Mouse (Mus musculus) liver, adult 2 months (tissue): ENCODE results near the gene Itpr2. TPM values are rescaled to one million over a fixed set of nuclear protein-coding genes. Genes with fewer than 3 reads are reported as not detected.

Experiments used
- DNase-seq: peaks from one replicate; pipeline ENCODE4 v3.0.0-alpha.2; 2011; ENCODE audit warnings: low read depth, low spot score; ENCODE audit errors: extremely low read depth
- H3K27ac ChIP-seq: fragments of 200-500 bp; replicated peaks from 2 replicates; pipeline ENCODE4 v1.5.1; 2012; ENCODE audit warnings: low read depth, mild to moderate bottlenecking, control low read depth, inconsistent platforms, low read length; ENCODE audit not compliant: insufficient read depth
- H3K27me3 ChIP-seq: fragments of 200-500 bp; 2 replicates; pipeline ENCODE4 v1.6.1; 2012; ENCODE audit warnings: mild to moderate bottlenecking, moderate library complexity, low read length, inconsistent platforms; ENCODE audit not compliant: control insufficient read depth, insufficient read depth
- H3K36me3 ChIP-seq: fragments of 200-500 bp; 2 replicates; pipeline ENCODE4 v1.6.1; 2012; ENCODE audit warnings: low read length, inconsistent platforms; ENCODE audit not compliant: control insufficient read depth, insufficient read depth
- H3K4me1 ChIP-seq: fragments of 200-500 bp; 2 replicates; pipeline ENCODE4 v1.6.1; 2011; ENCODE audit warnings: low read length; ENCODE audit not compliant: control insufficient read depth, insufficient read depth
- H3K4me3 ChIP-seq: fragments of 200-500 bp; 2 replicates; pipeline ENCODE4 v1.5.1; 2011; ENCODE audit warnings: low read depth, mild to moderate bottlenecking, control low read depth, low read length, moderate library complexity; ENCODE audit not compliant: insufficient read depth
- H3K79me2 ChIP-seq: fragments of 200-500 bp; 2 replicates; pipeline ENCODE4 v1.6.1; 2012; ENCODE audit warnings: inconsistent platforms, mild to moderate bottlenecking, low read length, moderate library complexity; ENCODE audit not compliant: control insufficient read depth, insufficient read depth
- H3K9ac ChIP-seq: fragments of 200-500 bp; 2 replicates; pipeline ENCODE4 v1.6.1; 2012; ENCODE audit warnings: low read depth, mild to moderate bottlenecking, control low read depth, inconsistent platforms, low read length
- CTCF ChIP-seq: fragments of 200-500 bp; IDR thresholded peaks from 2 replicates; pipeline ENCODE4 v1.5.1; 2011; ENCODE audit warnings: low read depth, low read length, control low read depth
- POLR2A ChIP-seq: fragments of 200-500 bp; IDR thresholded peaks from 2 replicates; pipeline ENCODE4 v1.6.1; 2011; ENCODE audit warnings: low read length, control low read depth; ENCODE audit not compliant: insufficient read depth; ENCODE audit errors: extremely low read depth
- WGBS: fragments of 180-500 bp; shearing (Covaris S2); methylation state at CpG from one replicate; pipeline ENCODE4 v1.1.7; 2018; 5-methylcytosine and 5-hydroxymethylcytosine counted together
- polyA plus RNA-seq: library from polyadenylated mRNA; depleted of rRNA; stranded (reverse); fragments of >200 nt; gene quantifications from 2 replicates; pipeline ENCODE4 v1.2.3, GENCODE M21; 2012
- total RNA-seq: library from RNA; depleted of rRNA; stranded (reverse); fragments of >200 nt; gene quantifications from 2 replicates; pipeline ENCODE4 v1.2.3, GENCODE M21; 2014

Gene Itpr2
- total and polyA plus RNA-seq, 2 experiments: 9.5 to 22.9 TPM

GRCm38 (mm10) chr6:146379263-146379662, 122.8 kb downstream of the Itpr2 start:
- Histone ChIP-seq H3K79me2 (no peaks in the 10 kb centered on the region), H3K4me1 (no peaks in the 10 kb centered on the region), H3K27me3 (no peaks in the 10 kb centered on the region), H3K36me3 (peaks cover 32% of the 10 kb centered on the region), H3K4me3 (no peak overlapping the region), H3K9ac (no peak overlapping the region), H3K27ac (no peak overlapping the region)
- TF ChIP-seq CTCF: no peak
- TF ChIP-seq POLR2A: no peak
- DNase-seq: no peak
- WGBS: 86% methylated on average over 8 of the region's 8 CpGs

GRCm38 (mm10) chr6:146371511-146371910, 130.5 kb downstream of the Itpr2 start:
- no peak for DNase-seq
- H3K27ac ChIP-seq: no peak overlapping the region
- no peaks in the 10 kb centered on the region for H3K79me2 ChIP-seq
- H3K9ac ChIP-seq: no peak overlapping the region
- no peak for TF ChIP-seq POLR2A
- no peak for TF ChIP-seq CTCF
- 51% methylated on average over 2 of the region's 2 CpGs for WGBS
- no peak overlapping the region for H3K4me3 ChIP-seq
- H3K27me3 ChIP-seq: no peaks in the 10 kb centered on the region
- no peaks in the 10 kb centered on the region for H3K4me1 ChIP-seq
- H3K36me3 ChIP-seq: peaks cover 45% of the 10 kb centered on the region

DNA sequence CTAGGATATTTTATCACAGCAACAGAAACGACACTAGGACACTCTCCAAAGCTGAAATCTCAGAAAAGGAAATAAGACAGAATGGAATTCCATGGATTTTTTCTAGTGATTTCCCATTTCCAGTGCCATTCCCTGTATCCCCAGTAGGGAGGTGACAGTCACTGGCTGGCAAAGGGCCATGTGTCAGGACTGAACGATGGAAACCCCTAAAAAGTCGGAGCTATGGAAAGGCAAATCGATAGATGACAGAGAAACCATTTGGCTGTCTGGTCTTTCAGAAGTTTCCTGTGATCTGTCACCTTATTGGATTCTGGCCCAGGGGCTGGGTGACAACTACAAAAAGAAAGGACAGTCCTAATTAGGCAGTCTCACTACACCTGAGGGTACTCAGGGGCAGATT, 135.8 kb downstream of the Itpr2 start:
- H3K79me2 ChIP-seq: no peaks in the 10 kb centered on the region
- H3K36me3 ChIP-seq: peaks cover 48% of the 10 kb centered on the region
- TF ChIP-seq POLR2A: no peak
- TF ChIP-seq CTCF: no peak
- H3K27me3 ChIP-seq: no peaks in the 10 kb centered on the region
- 86% methylated on average over 4 of the region's 4 CpGs for WGBS
- H3K4me1 ChIP-seq: no peaks in the 10 kb centered on the region
- H3K4me3 ChIP-seq: no peak overlapping the region
- no peak overlapping the region for H3K9ac ChIP-seq
- no peak for DNase-seq
- no peak overlapping the region for H3K27ac ChIP-seq

GRCm38 (mm10) chr6:146357911-146358310, 144.1 kb downstream of the Itpr2 start:
- peak; percentile 26 for DNase-seq
- Histone ChIP-seq H3K27ac (no peak overlapping the region), H3K4me3 (no peak overlapping the region), H3K79me2 (no peaks in the 10 kb centered on the region), H3K4me1 (no peaks in the 10 kb centered on the region), H3K36me3 (peaks cover 30% of the 10 kb centered on the region), H3K9ac (no peak overlapping the region), H3K27me3 (no peaks in the 10 kb centered on the region)
- 76% methylated on average over 4 of the region's 4 CpGs for WGBS
- TF ChIP-seq POLR2A (no peak), CTCF (no peak)

DNA sequence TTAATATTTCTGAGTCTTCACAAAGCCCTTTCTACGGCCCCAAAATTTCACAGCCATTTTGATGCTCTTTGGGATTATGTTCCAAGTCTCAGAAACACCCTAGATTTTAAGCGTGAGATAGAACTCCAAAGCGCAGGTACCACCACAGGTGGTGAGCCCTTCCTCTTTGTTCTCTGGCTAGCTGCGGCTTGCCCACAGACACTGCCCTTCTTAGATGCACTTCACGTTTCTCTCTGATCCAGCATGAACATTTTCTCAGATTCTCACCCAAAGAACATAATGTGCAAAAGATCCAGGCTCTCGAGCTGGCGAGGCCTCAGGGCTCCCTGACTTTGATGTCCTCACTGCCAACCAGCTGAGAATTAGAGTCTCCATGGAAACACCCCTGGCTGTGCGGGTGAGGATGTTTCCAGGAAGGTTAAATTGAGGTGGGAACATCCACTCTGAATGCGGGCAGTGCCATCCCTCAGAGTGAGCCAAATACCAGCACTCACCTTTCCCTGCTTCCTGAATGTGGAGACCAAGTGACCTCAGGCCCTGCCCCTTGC, 149.7 kb downstream of the Itpr2 start:
- H3K4me1 ChIP-seq: peaks cover 2% of the 10 kb centered on the region; the same call in 1 of the 2 replicates
- TF ChIP-seq POLR2A: no peak
- H3K27ac ChIP-seq: no peak overlapping the region
- H3K79me2 ChIP-seq: no peaks in the 10 kb centered on the region
- no peak overlapping the region for H3K4me3 ChIP-seq
- H3K9ac ChIP-seq: no peak overlapping the region
- 94% methylated on average over 9 of the region's 9 CpGs for WGBS
- no peak for DNase-seq
- H3K36me3 ChIP-seq: peaks cover 19% of the 10 kb centered on the region
- no peaks in the 10 kb centered on the region for H3K27me3 ChIP-seq

DNA sequence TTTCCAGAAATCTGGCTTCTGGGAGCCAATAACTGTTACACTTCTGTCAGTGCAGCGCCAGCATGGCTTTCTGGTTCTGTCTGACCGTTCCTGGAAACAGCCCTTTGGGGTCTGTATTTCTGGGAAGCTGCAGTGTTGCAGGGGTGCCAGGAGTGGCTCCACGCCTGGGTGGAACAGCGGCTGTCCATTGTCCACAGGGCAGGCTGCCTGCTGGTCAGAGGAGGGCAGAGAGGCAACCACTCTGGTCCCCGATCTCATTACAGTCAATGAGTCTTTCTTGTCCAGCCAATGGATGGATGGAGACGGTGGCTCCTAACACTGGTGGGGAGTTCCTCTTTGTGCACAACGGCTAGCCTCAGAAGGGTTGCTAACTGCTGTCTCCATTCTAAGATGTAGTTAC, 150.2 kb downstream of the Itpr2 start:
- H3K27ac ChIP-seq: no peak overlapping the region
- H3K9ac ChIP-seq: no peak overlapping the region
- H3K36me3 ChIP-seq: peaks cover 19% of the 10 kb centered on the region
- H3K4me1 ChIP-seq: peaks cover 4% of the 10 kb centered on the region; the same call in 1 of the 2 replicates
- no peak for DNase-seq
- 95% methylated on average over 7 of the region's 7 CpGs for WGBS
- TF ChIP-seq CTCF (no peak), POLR2A (no peak)
- no peaks in the 10 kb centered on the region for H3K79me2 ChIP-seq
- H3K27me3 ChIP-seq: no peaks in the 10 kb centered on the region
- no peak overlapping the region for H3K4me3 ChIP-seq
